Mouse (Mus musculus): ENCODE measurements around the gene Taar4.

GRCm38 (mm10) chr10:23923941-23924340 lies 36.4 kb upstream of the Taar4 start:
- TF ChIP-seq CTCF (IDR thresholded peaks at IDR 0.05; ENCODE audit: low read depth, low read length) (no peak), POLR2A (IDR thresholded peaks at IDR 0.05; ENCODE audit: extremely low read depth, insufficient read depth, low read length) (no peak)
